Mouse (Mus musculus) CH12.LX (cell line): ENCODE measurements around the gene Llgl1. TPM values are rescaled to one million over a fixed set of nuclear protein-coding genes. Genes with fewer than 3 reads are reported as not detected.

Source experiments
- DNase-seq: peaks from one replicate; pipeline ENCODE4 v3.0.0-alpha.2; 2013; ENCODE audit errors: extremely low read depth
- H3K27ac ChIP-seq: 2 replicates; pipeline ENCODE4 v1.5.1; 2012; ENCODE audit warnings: low read depth, mild to moderate bottlenecking, control low read depth, moderate library complexity; ENCODE audit not compliant: insufficient read depth
- H3K27me3 ChIP-seq: replicated peaks from 2 replicates; pipeline ENCODE3; 2012; ENCODE audit warnings: inconsistent platforms
- H3K36me3 ChIP-seq, 2 experiments: replicated peaks in 1 of 2; 2 replicates each; pipeline versions ENCODE3 to v1.6.1; 2012; ENCODE audit warnings: inconsistent platforms in 1 of 2, low read length in 1 of 2, mild to moderate bottlenecking in 1 of 2, mixed read lengths in 1 of 2, moderate library complexity in 1 of 2; ENCODE audit not compliant: control insufficient read depth in 1 of 2, insufficient read depth in 1 of 2
- H3K4me1 ChIP-seq, 2 experiments: 2 replicates each; pipeline ENCODE4 v1.6.1; 2012; ENCODE audit warnings: inconsistent platforms in 1 of 2, moderate library complexity in 1 of 2; ENCODE audit not compliant: insufficient read depth in 2 of 2, control insufficient read depth in 1 of 2
- H3K4me2 ChIP-seq: 2 replicates; pipeline ENCODE4 v1.6.1; 2012; ENCODE audit warnings: low read depth, mild to moderate bottlenecking, control low read depth; ENCODE audit not compliant: poor library complexity, insufficient read depth, severe bottlenecking
- H3K4me3 ChIP-seq, 3 experiments: fragments of 150-350 bp in 1 of 3; sonication (generic) in 1 of 3; replicated peaks in 1 of 3; 2 replicates each; pipeline versions ENCODE3 to v1.5.1; 2011 to 2012; ENCODE audit warnings: low read depth in 2 of 3, low read length in 2 of 3, mild to moderate bottlenecking in 2 of 3, moderate library complexity in 2 of 3, control low read depth in 1 of 3, improper control_type of control experiment in 1 of 3, inconsistent platforms in 1 of 3, mixed read lengths in 1 of 3; ENCODE audit not compliant: poor library complexity in 1 of 3
- H3K79me2 ChIP-seq: replicated peaks from 2 replicates; pipeline ENCODE4 v1.6.1; 2012; ENCODE audit warnings: mild to moderate bottlenecking, moderate library complexity; ENCODE audit not compliant: control insufficient read depth, poor library complexity, insufficient read depth, severe bottlenecking; ENCODE audit errors: extremely low read depth
- H3K9ac ChIP-seq: 2 replicates; pipeline ENCODE4 v1.6.1; 2012; ENCODE audit warnings: low read depth, mild to moderate bottlenecking, control low read depth, moderate library complexity; ENCODE audit not compliant: insufficient read depth
- H3K9me3 ChIP-seq: replicated peaks from 2 replicates; pipeline ENCODE3; 2012; ENCODE audit warnings: low read length, inconsistent platforms, mixed read lengths
- BHLHE40 ChIP-seq: IDR thresholded peaks from 2 replicates; pipeline ENCODE4 v1.6.1; 2011; ENCODE audit warnings: mild to moderate bottlenecking, low read depth, low read length, improper control_type of control experiment
- CHD1 ChIP-seq: IDR thresholded peaks from 2 replicates; pipeline ENCODE4 v1.6.1; 2012; ENCODE audit warnings: low read depth, low read length, improper control_type of control experiment, inconsistent platforms
- CTCF ChIP-seq, 2 experiments: IDR thresholded peaks in 1 of 2; conservative IDR thresholded peaks in 1 of 2; 2 replicates each; pipeline ENCODE4 v1.5.1; 2011 to 2012; ENCODE audit warnings: low read depth in 2 of 2, low read length in 2 of 2, improper control_type of control experiment in 1 of 2, inconsistent platforms in 1 of 2, mild to moderate bottlenecking in 1 of 2, moderate library complexity in 1 of 2
- ELF1 ChIP-seq: IDR thresholded peaks from 2 replicates; pipeline ENCODE4 v1.6.1; 2014; ENCODE audit warnings: low read depth, mild to moderate bottlenecking, inconsistent platforms, low read length, improper control_type of control experiment
- EP300 ChIP-seq: IDR thresholded peaks from 2 replicates; pipeline ENCODE4 v1.6.1; 2011; ENCODE audit warnings: low read length, improper control_type of control experiment
- ETS1 ChIP-seq: conservative IDR thresholded peaks from 2 replicates; pipeline ENCODE4 v1.6.1; 2012; ENCODE audit warnings: low read depth, mild to moderate bottlenecking, inconsistent platforms, low read length, improper control_type of control experiment, moderate library complexity
- HCFC1 ChIP-seq: IDR thresholded peaks from 2 replicates; pipeline ENCODE4 v1.6.1; 2012; ENCODE audit warnings: low read depth, mild to moderate bottlenecking, inconsistent platforms, low read length, improper control_type of control experiment
- IRF4 ChIP-seq: IDR thresholded peaks from 2 replicates; pipeline ENCODE4 v1.6.1; 2014; ENCODE audit warnings: low read depth, mild to moderate bottlenecking, inconsistent platforms, low read length, improper control_type of control experiment
- JUND ChIP-seq: conservative IDR thresholded peaks from 2 replicates; pipeline ENCODE4 v1.6.1; 2011; ENCODE audit warnings: low read depth, low read length, improper control_type of control experiment
- MAX ChIP-seq: IDR thresholded peaks from 2 replicates; pipeline ENCODE4 v1.6.1; 2011; ENCODE audit warnings: low read length, improper control_type of control experiment
- MAZ ChIP-seq: IDR thresholded peaks from 2 replicates; pipeline ENCODE4 v1.6.1; 2012; ENCODE audit warnings: low read depth, mild to moderate bottlenecking, inconsistent platforms, low read length, improper control_type of control experiment, moderate library complexity
- MXI1 ChIP-seq: IDR thresholded peaks from 2 replicates; pipeline ENCODE4 v1.6.1; 2011; ENCODE audit warnings: mild to moderate bottlenecking, low read depth, low read length, improper control_type of control experiment
- MYC ChIP-seq: IDR thresholded peaks from 2 replicates; pipeline ENCODE4 v1.6.1; 2011; ENCODE audit warnings: low read depth, mild to moderate bottlenecking, improper control_type of control experiment, low read length
- NRF1 ChIP-seq: IDR thresholded peaks from 2 replicates; pipeline ENCODE4 v1.6.1; 2014; ENCODE audit warnings: low read depth, mild to moderate bottlenecking, inconsistent platforms, low read length, improper control_type of control experiment, moderate library complexity
- PAX5 ChIP-seq: IDR thresholded peaks from 2 replicates; pipeline ENCODE4 v1.6.1; 2012; ENCODE audit warnings: low read length, inconsistent platforms, mixed read lengths
- POLR2A ChIP-seq: IDR thresholded peaks from 2 replicates; pipeline ENCODE4 v1.6.1; 2011; ENCODE audit warnings: low read depth, mild to moderate bottlenecking, improper control_type of control experiment, low read length
- POLR2AphosphoS2 ChIP-seq: IDR thresholded peaks from 2 replicates; pipeline ENCODE4 v1.6.1; 2011; ENCODE audit warnings: low read depth, low read length, improper control_type of control experiment
- RCOR1 ChIP-seq: conservative IDR thresholded peaks from 2 replicates; pipeline ENCODE4 v1.6.1; 2012; ENCODE audit warnings: low read depth, mild to moderate bottlenecking, inconsistent platforms, low read length, improper control_type of control experiment
- SIN3A ChIP-seq: IDR thresholded peaks from 2 replicates; pipeline ENCODE4 v1.6.1; 2012; ENCODE audit warnings: low read length, improper control_type of control experiment, inconsistent platforms
- TCF12 ChIP-seq: IDR thresholded peaks from 2 replicates; pipeline ENCODE4 v1.6.1; 2014; ENCODE audit warnings: low read depth, mild to moderate bottlenecking, inconsistent platforms, low read length, improper control_type of control experiment
- UBTF ChIP-seq: IDR thresholded peaks from 2 replicates; pipeline ENCODE4 v1.6.1; 2012; ENCODE audit warnings: low read depth, mild to moderate bottlenecking, inconsistent platforms, low read length, improper control_type of control experiment, moderate library complexity
- USF1 ChIP-seq: IDR thresholded peaks from 2 replicates; pipeline ENCODE4 v1.6.1; 2014; ENCODE audit warnings: low read depth, mild to moderate bottlenecking, inconsistent platforms, low read length, improper control_type of control experiment
- ZC3H11A ChIP-seq: IDR thresholded peaks from 2 replicates; pipeline ENCODE4 v1.6.1; 2012; ENCODE audit warnings: low read depth, mild to moderate bottlenecking, inconsistent platforms, low read length, improper control_type of control experiment
- ZKSCAN1 ChIP-seq: IDR thresholded peaks from 2 replicates; pipeline ENCODE4 v1.6.1; 2012; ENCODE audit warnings: low read depth, inconsistent platforms, low read length, improper control_type of control experiment, borderline replicate concordance
- ZMIZ1 ChIP-seq: IDR thresholded peaks from 2 replicates; pipeline ENCODE4 v1.6.1; 2012; ENCODE audit warnings: low read depth, mild to moderate bottlenecking, inconsistent platforms, low read length, improper control_type of control experiment
- dilution Hi-C: fragments of 300-500 bp; cut with MboI; formaldehyde crosslinking; loops from 2 replicates; pipeline ENCODE4 v1.14.3; 2020; ENCODE audit warnings: low sequenced_read_pairs; ENCODE audit not compliant: extremely low pct_unique_long_range_greater_than_20kb, extremely low pct_ligation_motif_present
- in situ Hi-C: fragments of 300-500 bp; cut with MboI; formaldehyde crosslinking; loops from 3 replicates; pipeline ENCODE4 v1.14.3; 2019; ENCODE audit warnings: low sequenced_read_pairs, low pct_ligation_motif_present, low pct_unique_long_range_greater_than_20kb, mixed read lengths
- polyA plus RNA-seq: library from polyadenylated mRNA; unstranded; fragments of >175 nt; gene quantifications from 2 replicates; pipeline ENCODE4 v1.2.1, GENCODE M21; 2012; ENCODE audit warnings: low read depth; ENCODE audit not compliant: insufficient read length
- total RNA-seq, 2 experiments: library from RNA; depleted of rRNA; stranded (reverse); fragments of 300-350 nt in 1 of 2; fragments of >200 nt in 1 of 2; gene quantifications; 2 replicates each; pipeline ENCODE4 v1.2.3; 2012 to 2014

Gene Llgl1
- total and polyA plus RNA-seq, 3 experiments, result 7.5 to 11.1 (median 9.8) TPM

GRCm38 (mm10) chr11:60712639-60713255 is 13.2 kb downstream of the Llgl1 start:
- H3K4me3 ChIP-seq, result no peak overlapping the region
- dilution Hi-C loops (no loop called here), in situ Hi-C loops (no loop called here)
- H3K9me3 ChIP-seq, result no peaks in the 10 kb centered on the region
- no peak overlapping the region for H3K27ac ChIP-seq
- peaks cover 0 to 5% of the 10 kb centered on the region in 2 experiments; a peak in 1 of 4 replicates for H3K4me1 ChIP-seq
- peaks cover 88 to 98% of the 10 kb centered on the region in 2 experiments for H3K36me3 ChIP-seq
- no peaks in the 10 kb centered on the region for H3K27me3 ChIP-seq
- H3K4me2 ChIP-seq, result no peak overlapping the region
- no peak for DNase-seq
- TF ChIP-seq NRF1 (no peak), PAX5 (no peak), JUND (no peak), POLR2A (no peak), UBTF (no peak), HCFC1 (no peak), MYC (no peak), SIN3A (no peak), BHLHE40 (no peak), MAZ (no peak), CHD1 (no peak), ETS1 (no peak), MXI1 (no peak), CTCF (conservative IDR thresholded peaks at IDR 0.05 in 1 of 2, IDR thresholded peaks at IDR 0.05 in 1 of 2; ENCODE audit: low read depth in 2 of 2, low read length in 2 of 2) (no peak), ZC3H11A (no peak), ZMIZ1 (no peak)
- H3K9ac ChIP-seq, result no peak overlapping the region
- no peaks in the 10 kb centered on the region for H3K79me2 ChIP-seq

DNA sequence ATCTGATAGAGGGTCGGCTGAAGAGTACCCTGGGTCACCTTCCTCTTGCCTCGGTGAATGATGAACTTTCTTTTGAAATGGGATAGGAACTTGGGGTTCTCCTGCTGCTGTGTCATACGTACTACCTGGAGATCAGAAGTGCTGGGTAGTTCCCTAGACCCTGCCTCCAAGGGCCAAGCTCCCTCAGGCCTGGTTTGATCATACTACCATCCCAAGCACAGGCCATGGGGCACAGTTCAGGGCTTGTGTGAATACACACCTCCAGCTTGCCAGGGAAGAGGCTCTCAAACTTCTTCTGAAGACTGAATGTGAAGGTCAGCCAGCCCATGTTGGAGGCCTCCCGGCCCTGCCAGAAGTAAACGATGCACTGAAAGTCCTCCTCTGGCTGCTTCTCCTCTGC is 16.3 kb downstream of the Llgl1 start:
- no peak for DNase-seq
- H3K79me2 ChIP-seq, result no peaks in the 10 kb centered on the region
- no peaks in the 10 kb centered on the region for H3K4me1 ChIP-seq
- no peak overlapping the region for H3K27ac ChIP-seq
- H3K9me3 ChIP-seq, result no peaks in the 10 kb centered on the region
- H3K36me3 ChIP-seq, result peaks cover 90 to 97% of the 10 kb centered on the region in 2 experiments
- TF ChIP-seq POLR2AphosphoS2 (no peak), USF1 (no peak), RCOR1 (no peak), NRF1 (no peak), MAX (no peak), IRF4 (no peak), TCF12 (no peak), BHLHE40 (no peak), CHD1 (no peak), EP300 (no peak), ELF1 (no peak), ZKSCAN1 (no peak)
- no peak overlapping the region for H3K4me3 ChIP-seq
- no peaks in the 10 kb centered on the region for H3K27me3 ChIP-seq
- in situ Hi-C loops (no loop called here), dilution Hi-C loops (no loop called here)
- no peak overlapping the region for H3K4me2 ChIP-seq
- H3K9ac ChIP-seq, result no peak overlapping the region
